Mouse (Mus musculus) neutrophil, adult 5-6 weeks (primary cell): ENCODE measurements around the gene Vmn2r10. TPM values are rescaled to one million over a fixed set of nuclear protein-coding genes. Genes with fewer than 3 reads are reported as not detected.
"Not testable (repeated sequence)": the region's sequence is repeated elsewhere in the genome, so short reads cannot be mapped to it uniquely, and the experiment has no call there.

Experiments
- ATAC-seq: fragments of 151-379, 151-347 bp; 2 replicates; pipeline ENCODE4 v1.8.0; 2017; ENCODE audit warnings: mild to moderate bottlenecking, moderate TSS enrichment; ENCODE audit not compliant: insufficient number of reproducible peaks, poor library complexity, low FRiP score, severe bottlenecking; ENCODE audit errors: extremely low read depth
- total RNA-seq: library from RNA; stranded (forward); fragments of 200-1000 nt; gene quantifications from 2 replicates; pipeline ENCODE4 v1.2.3, GENCODE M21; 2017

Vmn2r10 gene
- total RNA-seq = 0.12 TPM in 2 replicates

DNA sequence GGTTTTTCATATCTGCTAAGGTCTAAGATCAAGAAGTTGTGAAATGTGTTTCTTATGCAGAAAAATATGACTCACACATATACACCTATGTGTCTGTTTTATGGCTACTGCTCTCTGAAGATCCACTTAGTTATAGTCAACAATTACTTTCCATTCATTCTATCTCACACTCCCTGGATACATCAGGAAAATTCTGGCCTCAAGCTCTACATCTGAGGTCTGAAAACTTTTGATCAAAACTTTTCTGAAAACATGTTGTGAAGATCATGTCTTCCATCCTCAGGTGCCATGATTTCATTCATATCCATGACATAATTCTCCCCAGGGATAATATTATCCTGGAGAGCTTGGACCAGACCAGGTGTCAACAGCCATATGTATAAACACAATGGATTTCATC lies at the start of gene Vmn2r10:
TSS of gene Vmn2r10 (minus strand) at position 101 of the 400 bp plus-strand sequence.
- not testable (repeated sequence) for ATAC-seq

DNA sequence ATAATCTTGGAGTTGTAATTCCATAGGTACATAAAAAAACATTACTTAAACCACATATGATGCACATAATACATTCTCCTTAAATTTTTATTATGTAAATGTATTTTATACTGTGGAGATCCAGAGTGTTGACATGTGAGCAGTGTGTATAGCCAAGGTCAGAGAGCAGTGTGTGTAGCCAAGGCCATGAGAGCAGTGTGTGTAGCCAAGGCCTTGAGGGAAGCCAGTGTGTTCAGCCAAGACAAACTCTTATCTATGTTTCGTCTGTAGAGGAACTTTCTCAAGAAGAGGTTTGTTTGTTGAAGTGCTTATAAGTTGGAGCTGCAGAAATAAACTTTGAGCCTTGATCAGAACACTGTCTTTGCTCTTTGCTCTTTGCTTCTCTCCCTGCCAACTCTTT lies 49.0 kb upstream of the Vmn2r10 start:
- ATAC-seq = no peak

DNA sequence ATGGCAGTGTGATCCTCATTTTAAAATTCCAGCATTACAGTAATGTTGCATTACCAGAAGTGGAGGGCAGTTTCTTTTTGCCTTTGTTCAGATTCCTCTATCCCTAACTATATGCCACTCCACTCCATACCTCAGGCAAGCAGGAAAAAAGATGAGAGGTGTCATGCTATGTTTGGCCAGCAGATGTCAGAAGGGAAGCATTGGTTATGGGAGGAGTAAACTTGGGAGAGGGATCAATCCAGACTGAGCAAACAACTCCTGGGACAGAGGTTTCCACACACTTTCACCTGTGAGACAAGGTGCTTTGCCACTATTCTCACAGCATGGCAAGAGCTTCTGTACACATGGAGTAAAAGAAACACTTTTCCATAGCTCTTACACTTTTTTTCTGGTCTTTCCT lies 26.3 kb upstream of the Vmn2r10 start:
- no peak for ATAC-seq

DNA sequence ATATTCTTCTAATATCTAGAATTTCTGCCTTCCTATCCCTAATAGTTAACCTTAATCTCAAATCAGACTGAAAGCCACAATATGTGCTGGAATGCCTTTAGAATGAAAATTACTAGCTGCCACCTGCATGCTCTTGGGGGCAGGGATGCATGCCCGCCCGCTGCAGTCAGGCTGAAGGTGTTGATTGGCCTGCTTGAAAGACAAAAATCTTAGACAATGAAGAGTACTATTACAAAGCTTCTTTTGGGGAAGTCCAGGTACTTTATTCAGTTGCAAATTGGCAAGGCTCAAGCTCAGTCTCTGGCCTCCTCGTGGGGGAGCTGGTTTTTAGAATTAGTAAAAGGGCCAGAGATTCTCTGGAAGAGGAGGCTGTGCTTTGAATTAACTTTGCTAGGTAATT lies 17.4 kb downstream of the Vmn2r10 start:
- ATAC-seq = no peak

Other genes with a start within 250 kb of the Vmn2r10 start
- gene Rnf212, start 231.5 kb downstream of the Vmn2r10 start, total RNA-seq = not detected in 2 replicates
- gene Tmed11, start 211.2 kb downstream of the Vmn2r10 start, total RNA-seq = not detected in 2 replicates
- gene Vmn2r8, start 197.7 kb downstream of the Vmn2r10 start, total RNA-seq = 0.12 TPM in 2 replicates
- gene Vmn2r9, start 153.9 kb downstream of the Vmn2r10 start, total RNA-seq = 0.12 TPM in 1 of 2 replicates, not detected in the other
- not detected in 2 replicates for gene Vmn2r11, start 53.0 kb upstream of the Vmn2r10 start, total RNA-seq
- not detected in 2 replicates for gene Vmn2r12, start 91.4 kb upstream of the Vmn2r10 start, total RNA-seq
- 0.12 TPM in 1 of 2 replicates, not detected in the other for gene Vmn2r13, start 185.7 kb upstream of the Vmn2r10 start, total RNA-seq
- not detected in 2 replicates for gene Vmn2r14, start 218.2 kb upstream of the Vmn2r10 start, total RNA-seq